Mouse (Mus musculus) midbrain, embryonic 13.5 days (tissue): ENCODE measurements at regions not wholly inside any gene's neighbourhood (a gene's known extent, or its start where the extent isn't known, plus 50 kb on each side); places are given as distances from the start of the nearest gene placed in this dataset.

Experiments used
- ATAC-seq: fragments of 200-750 bp; cut with Nextera tagmentation; 2 replicates; pipeline ENCODE4 v1.8.0; 2017; ENCODE audit warnings: mild to moderate bottlenecking, moderate TSS enrichment, moderate library complexity
- H3K27ac ChIP-seq: fragments of 300-500 bp; sonication (generic); 2 replicates; pipeline ENCODE4 v1.5.1; 2015; ENCODE audit warnings: inconsistent platforms, mild to moderate bottlenecking, moderate library complexity
- H3K27me3 ChIP-seq: fragments of 300-500 bp; sonication (generic); 2 replicates; pipeline ENCODE4 v1.6.1; 2015; ENCODE audit warnings: mild to moderate bottlenecking, inconsistent platforms
- H3K36me3 ChIP-seq: fragments of 300-500 bp; sonication (generic); 2 replicates; pipeline ENCODE4 v1.6.1; 2015; ENCODE audit warnings: mild to moderate bottlenecking, inconsistent platforms
- H3K4me1 ChIP-seq: fragments of 300-500 bp; sonication (generic); replicated peaks from 2 replicates; pipeline ENCODE4 v1.6.1; 2015; ENCODE audit warnings: inconsistent platforms
- H3K4me2 ChIP-seq: fragments of 300-500 bp; sonication (generic); replicated peaks from 2 replicates; pipeline ENCODE4 v1.6.1; 2015; ENCODE audit warnings: moderate library complexity, mild to moderate bottlenecking, inconsistent platforms
- H3K4me3 ChIP-seq: fragments of 300-500 bp; sonication (generic); replicated peaks from 2 replicates; pipeline ENCODE4 v1.5.1; 2015; ENCODE audit warnings: mild to moderate bottlenecking, inconsistent platforms
- H3K9ac ChIP-seq: fragments of 300-500 bp; sonication (generic); replicated peaks from 2 replicates; pipeline ENCODE4 v1.6.1; 2015; ENCODE audit warnings: mild to moderate bottlenecking, inconsistent platforms
- H3K9me3 ChIP-seq: fragments of 300-500 bp; sonication (generic); 2 replicates; pipeline ENCODE4 v1.6.1; 2016; ENCODE audit warnings: mild to moderate bottlenecking, inconsistent platforms
- WGBS: fragments of 180-500 bp; shearing (Covaris S2); methylation state at CpG from one replicate; pipeline ENCODE4 v1.1.7; 2015; 5-methylcytosine and 5-hydroxymethylcytosine counted together

GRCm38 (mm10) chr5:77517252-77517651, 109.4 kb upstream of the Igfbp7 start:
- 71% methylated on average over 4 of the region's 4 CpGs for WGBS
- H3K9me3 ChIP-seq, result no peaks in the 10 kb centered on the region
- H3K4me1 ChIP-seq, result no peaks in the 10 kb centered on the region
- H3K27me3 ChIP-seq, result no peaks in the 10 kb centered on the region
- H3K27ac ChIP-seq, result no peak overlapping the region
- no peak overlapping the region for H3K4me3 ChIP-seq
- ATAC-seq, result no peak
- no peak overlapping the region for H3K9ac ChIP-seq
- H3K4me2 ChIP-seq, result no peak overlapping the region
- H3K36me3 ChIP-seq, result no peaks in the 10 kb centered on the region

GRCm38 (mm10) chr5:77515448-77515847, 107.6 kb upstream of the Igfbp7 start:
- Histone ChIP-seq H3K27ac (no peak overlapping the region), H3K4me2 (no peak overlapping the region), H3K9ac (no peak overlapping the region), H3K9me3 (no peaks in the 10 kb centered on the region), H3K36me3 (no peaks in the 10 kb centered on the region), H3K4me3 (no peak overlapping the region), H3K27me3 (no peaks in the 10 kb centered on the region), H3K4me1 (no peaks in the 10 kb centered on the region)
- ATAC-seq, result no peak
- WGBS, result 91% methylated on average over 7 of the region's 7 CpGs

- ATAC-seq, result peak; percentile 65
- H3K27ac ChIP-seq, result no peak overlapping the region
- WGBS, result 13% methylated on average over 5 of the region's 5 CpGs
- no peak overlapping the region for H3K9ac ChIP-seq
- H3K4me2 ChIP-seq, result 0 out of 2 replicates have a peak overlapping the region, but pooled peaks have one; percentile 6
- H3K27me3 ChIP-seq, result no peaks in the 10 kb centered on the region
- peaks cover 7% of the 10 kb centered on the region; the same call in 1 of the 2 replicates for H3K4me1 ChIP-seq
- H3K4me3 ChIP-seq, result no peak overlapping the region
- H3K9me3 ChIP-seq, result no peaks in the 10 kb centered on the region
- no peaks in the 10 kb centered on the region for H3K36me3 ChIP-seq
Measured at GRCm38 (mm10) chr5:77502684-77503083, 94.8 kb upstream of the Igfbp7 start.

- 72% methylated on average over 5 of the region's 5 CpGs for WGBS
- no peak for ATAC-seq
- no peak overlapping the region for H3K4me3 ChIP-seq
- H3K4me1 ChIP-seq, result peaks cover 7% of the 10 kb centered on the region; the same call in 1 of the 2 replicates
- no peaks in the 10 kb centered on the region for H3K36me3 ChIP-seq
- H3K4me2 ChIP-seq, result no peak overlapping the region
- no peak overlapping the region for H3K9ac ChIP-seq
- H3K27ac ChIP-seq, result no peak overlapping the region
- no peaks in the 10 kb centered on the region for H3K27me3 ChIP-seq
- no peaks in the 10 kb centered on the region for H3K9me3 ChIP-seq
Measured at GRCm38 (mm10) chr5:77499949-77500460, 92.2 kb upstream of the Igfbp7 start.

GRCm38 (mm10) chr5:77494601-77495000, 86.8 kb upstream of the Igfbp7 start:
- Histone ChIP-seq H3K4me3 (no peak overlapping the region), H3K9me3 (no peaks in the 10 kb centered on the region), H3K27ac (no peak overlapping the region), H3K9ac (no peak overlapping the region), H3K27me3 (no peaks in the 10 kb centered on the region), H3K36me3 (no peaks in the 10 kb centered on the region), H3K4me2 (no peak overlapping the region), H3K4me1 (no peaks in the 10 kb centered on the region)
- no peak for ATAC-seq
- WGBS, result 94% methylated on average over 1 of the region's 1 CpGs

GRCm38 (mm10) chr5:77488969-77489368, 81.1 kb upstream of the Igfbp7 start:
- Histone ChIP-seq H3K9me3 (no peaks in the 10 kb centered on the region), H3K27ac (no peak overlapping the region), H3K9ac (no peak overlapping the region), H3K36me3 (no peaks in the 10 kb centered on the region), H3K27me3 (no peaks in the 10 kb centered on the region; the same call in 1 of the 2 replicates), H3K4me1 (peaks cover 16% of the 10 kb centered on the region), H3K4me3 (no peak overlapping the region), H3K4me2 (no peak overlapping the region)
- ATAC-seq, result no peak
- 63% methylated on average over 5 of the region's 5 CpGs for WGBS

- Histone ChIP-seq H3K4me1 (peaks cover 16% of the 10 kb centered on the region), H3K36me3 (no peaks in the 10 kb centered on the region), H3K4me2 (peak overlapping the region; percentile 48), H3K27ac (peak overlapping the region; percentile 44; the same call in 1 of the 2 replicates), H3K9me3 (no peaks in the 10 kb centered on the region), H3K4me3 (peak overlapping the region; percentile 17), H3K9ac (peak overlapping the region; percentile 42; the same call in 1 of the 2 replicates), H3K27me3 (no peaks in the 10 kb centered on the region; the same call in 1 of the 2 replicates)
- 5% methylated on average over 19 of the region's 19 CpGs for WGBS
- ATAC-seq, result peak; percentile 87
Measured at GRCm38 (mm10) chr5:77487837-77488827, 80.3 kb upstream of the Igfbp7 start.

- no peak for ATAC-seq
- no peak overlapping the region for H3K27ac ChIP-seq
- H3K4me2 ChIP-seq, result no peak overlapping the region
- H3K4me1 ChIP-seq, result peaks cover 10% of the 10 kb centered on the region
- no peaks in the 10 kb centered on the region for H3K9me3 ChIP-seq
- 95% methylated on average over 9 of the region's 9 CpGs for WGBS
- no peak overlapping the region for H3K9ac ChIP-seq
- H3K4me3 ChIP-seq, result no peak overlapping the region
- H3K36me3 ChIP-seq, result no peaks in the 10 kb centered on the region
- no peaks in the 10 kb centered on the region; the same call in 1 of the 2 replicates for H3K27me3 ChIP-seq
Measured at GRCm38 (mm10) chr5:77483053-77483717, 75.3 kb upstream of the Igfbp7 start.

GRCm38 (mm10) chr5:77481811-77482210, 74.0 kb upstream of the Igfbp7 start:
- H3K9me3 ChIP-seq, result no peaks in the 10 kb centered on the region
- WGBS, result 54% methylated on average over 1 of the region's 1 CpGs
- no peak overlapping the region for H3K4me2 ChIP-seq
- H3K27me3 ChIP-seq, result no peaks in the 10 kb centered on the region; the same call in 1 of the 2 replicates
- H3K4me3 ChIP-seq, result no peak overlapping the region
- ATAC-seq, result no peak
- H3K4me1 ChIP-seq, result no peaks in the 10 kb centered on the region
- H3K36me3 ChIP-seq, result no peaks in the 10 kb centered on the region
- no peak overlapping the region for H3K27ac ChIP-seq
- no peak overlapping the region for H3K9ac ChIP-seq

- no peaks in the 10 kb centered on the region for H3K9me3 ChIP-seq
- no peak overlapping the region for H3K4me2 ChIP-seq
- ATAC-seq, result no peak
- no peak overlapping the region for H3K27ac ChIP-seq
- 75% methylated on average over 9 of the region's 9 CpGs for WGBS
- no peaks in the 10 kb centered on the region for H3K36me3 ChIP-seq
- no peak overlapping the region for H3K4me3 ChIP-seq
- no peak overlapping the region for H3K9ac ChIP-seq
- no peaks in the 10 kb centered on the region for H3K4me1 ChIP-seq
- no peaks in the 10 kb centered on the region for H3K27me3 ChIP-seq
Measured at GRCm38 (mm10) chr5:77477794-77478193, 70.0 kb upstream of the Igfbp7 start.

- H3K4me1 ChIP-seq, result no peaks in the 10 kb centered on the region
- no peak overlapping the region for H3K27ac ChIP-seq
- 81% methylated on average over 8 of the region's 8 CpGs for WGBS
- H3K4me2 ChIP-seq, result no peak overlapping the region
- no peaks in the 10 kb centered on the region for H3K9me3 ChIP-seq
- no peaks in the 10 kb centered on the region for H3K27me3 ChIP-seq
- H3K4me3 ChIP-seq, result no peak overlapping the region
- ATAC-seq, result no peak
- no peaks in the 10 kb centered on the region for H3K36me3 ChIP-seq
- no peak overlapping the region for H3K9ac ChIP-seq
Measured at GRCm38 (mm10) chr5:77473896-77474486, 66.2 kb upstream of the Igfbp7 start.
